Mouse (Mus musculus) midbrain, embryonic 10.5 days (tissue): ENCODE measurements around the gene Irgm1. TPM values are rescaled to one million over a fixed set of nuclear protein-coding genes. Genes with fewer than 3 reads are reported as not detected.
"Not testable (repeated sequence)": the region's sequence is repeated elsewhere in the genome, so short reads cannot be mapped to it uniquely, and the experiment has no call there.

Experiments used
- DNase-seq: peaks from one replicate; pipeline ENCODE4 v3.0.0-alpha.2; 2017; ENCODE audit warnings: low spot score
- H3K27ac ChIP-seq: fragments of 300-500 bp; sonication (generic); replicated peaks from 2 replicates; pipeline ENCODE4 v1.5.1; 2016; ENCODE audit warnings: mild to moderate bottlenecking
- H3K27me3 ChIP-seq: fragments of 300-500 bp; sonication (generic); 2 replicates; pipeline ENCODE4 v1.6.1; 2016; ENCODE audit warnings: low read depth, mild to moderate bottlenecking; ENCODE audit not compliant: poor library complexity, severe bottlenecking
- H3K36me3 ChIP-seq: fragments of 300-500 bp; sonication (generic); 2 replicates; pipeline ENCODE4 v1.6.1; 2016; ENCODE audit warnings: mild to moderate bottlenecking, moderate library complexity
- H3K4me1 ChIP-seq: fragments of 300-500 bp; sonication (generic); 2 replicates; pipeline ENCODE4 v1.6.1; 2016
- H3K4me3 ChIP-seq: fragments of 300-500 bp; sonication (generic); 2 replicates; pipeline ENCODE4 v1.5.1; 2016; ENCODE audit warnings: mild to moderate bottlenecking, moderate library complexity
- H3K9me3 ChIP-seq: fragments of 300-500 bp; sonication (generic); replicated peaks from 2 replicates; pipeline ENCODE4 v1.6.1; 2016; ENCODE audit warnings: mild to moderate bottlenecking
- WGBS: fragments of 180-500 bp; shearing (Covaris S2); methylation state at CpG from one replicate; pipeline ENCODE4 v1.1.7; 2016; 5-methylcytosine and 5-hydroxymethylcytosine counted together
- polyA plus RNA-seq: library from polyadenylated mRNA; unstranded; fragments of >200 nt; fragmentation: Nextera tagmentation; extraction: Ambion mirVana; gene quantifications from 2 replicates; pipeline ENCODE4 v1.2.1, GENCODE M21; 2016

Gene Irgm1
- polyA plus RNA-seq = 1.2 and 1.6 TPM in 2 replicates

GRCm38 (mm10) chr11:48871201-48871772 lies at the start of gene Irgm1:
Gene Irgm1 (minus strand): TSS chr11:48871683.
- Histone ChIP-seq H3K27me3 (peaks cover 30% of the 10 kb centered on the region), H3K36me3 (no peaks in the 10 kb centered on the region), H3K4me3 (peak within 1 kb of the TSS; percentile 54), H3K4me1 (peaks cover 18% of the 10 kb centered on the region), H3K9me3 (no peaks in the 10 kb centered on the region), H3K27ac (peak within 1 kb of the TSS; percentile 70)
- 3% methylated on average over 19 of the region's 19 CpGs for WGBS
- peak; percentile 48 for DNase-seq

GRCm38 (mm10) chr11:48918380-48918779 lies 46.9 kb upstream of the Irgm1 start:
- no peaks in the 10 kb centered on the region for H3K27me3 ChIP-seq
- no peaks in the 10 kb centered on the region for H3K9me3 ChIP-seq
- H3K4me1 ChIP-seq = no peaks in the 10 kb centered on the region
- H3K36me3 ChIP-seq = no peaks in the 10 kb centered on the region
- DNase-seq = no peak
- 90% methylated on average over 3 of the region's 3 CpGs for WGBS
- H3K27ac ChIP-seq = no peak overlapping the region
- H3K4me3 ChIP-seq = no peak overlapping the region

- no peak for DNase-seq
- Histone ChIP-seq H3K4me3 (no peak overlapping the region), H3K4me1 (no peaks in the 10 kb centered on the region), H3K27me3 (no peaks in the 10 kb centered on the region), H3K36me3 (no peaks in the 10 kb centered on the region), H3K9me3 (no peaks in the 10 kb centered on the region), H3K27ac (no peak overlapping the region)
- 100% methylated on average over 1 of the region's 1 CpGs for WGBS
Observed at GRCm38 (mm10) chr11:48913611-48914010, 42.1 kb upstream of the Irgm1 start.

- Histone ChIP-seq H3K27me3 (no peaks in the 10 kb centered on the region), H3K9me3 (no peaks in the 10 kb centered on the region), H3K4me1 (no peaks in the 10 kb centered on the region), H3K27ac (no peak overlapping the region), H3K36me3 (no peaks in the 10 kb centered on the region), H3K4me3 (no peak overlapping the region)
- WGBS = 68% methylated on average over 1 of the region's 1 CpGs
- no peak for DNase-seq
Observed at GRCm38 (mm10) chr11:48908459-48908858, 37.0 kb upstream of the Irgm1 start.

GRCm38 (mm10) chr11:48902021-48902420 lies 30.5 kb upstream of the Irgm1 start, which contains the start of gene Gm5431:
Gene Gm5431 (minus strand): TSS chr11:48902214.
- no peak for DNase-seq
- Histone ChIP-seq H3K4me1 (no peaks in the 10 kb centered on the region), H3K36me3 (no peaks in the 10 kb centered on the region), H3K4me3 (no peak within 1 kb of the TSS), H3K27me3 (no peaks in the 10 kb centered on the region), H3K9me3 (no peaks in the 10 kb centered on the region), H3K27ac (no peak within 1 kb of the TSS)
- WGBS = 75% methylated on average over 2 of the region's 2 CpGs

- not testable (repeated sequence) for H3K9me3 ChIP-seq, H3K4me3 ChIP-seq, H3K27me3 ChIP-seq, H3K36me3 ChIP-seq, H3K27ac ChIP-seq, H3K4me1 ChIP-seq, DNase-seq
- WGBS = 97% methylated on average over 1 of the region's 1 CpGs
Observed at GRCm38 (mm10) chr11:48901567-48901930, 30.1 kb upstream of the Irgm1 start.

GRCm38 (mm10) chr11:48900654-48901566 lies 29.4 kb upstream of the Irgm1 start:
- not testable (repeated sequence) for H3K4me1 ChIP-seq, H3K27me3 ChIP-seq, H3K36me3 ChIP-seq, H3K4me3 ChIP-seq, H3K27ac ChIP-seq, DNase-seq, H3K9me3 ChIP-seq
- 84% methylated on average over 6 of the region's 6 CpGs for WGBS

GRCm38 (mm10) chr11:48898812-48899431 lies 27.4 kb upstream of the Irgm1 start:
- no peaks in the 10 kb centered on the region for H3K4me1 ChIP-seq
- H3K36me3 ChIP-seq = no peaks in the 10 kb centered on the region
- no peaks in the 10 kb centered on the region for H3K27me3 ChIP-seq
- no peak overlapping the region for H3K4me3 ChIP-seq
- no peaks in the 10 kb centered on the region for H3K9me3 ChIP-seq
- no peak overlapping the region for H3K27ac ChIP-seq
- 85% methylated on average over 2 of the region's 2 CpGs for WGBS
- DNase-seq = no peak

- Histone ChIP-seq H3K9me3 (no peaks in the 10 kb centered on the region), H3K36me3 (no peaks in the 10 kb centered on the region), H3K4me3 (no peak overlapping the region), H3K4me1 (peaks cover 7% of the 10 kb centered on the region), H3K27ac (no peak overlapping the region), H3K27me3 (peaks cover 21% of the 10 kb centered on the region)
- DNase-seq = no peak
- WGBS = 87% methylated on average over 1 of the region's 1 CpGs
Observed at GRCm38 (mm10) chr11:48876680-48877079, 5.2 kb upstream of the Irgm1 start.

- H3K27me3 ChIP-seq = peaks cover 25% of the 10 kb centered on the region
- DNase-seq, H3K27ac ChIP-seq, H3K9me3 ChIP-seq, H3K4me3 ChIP-seq, H3K36me3 ChIP-seq: not testable (repeated sequence)
- WGBS = 67% methylated on average over 1 of the region's 1 CpGs
- peaks cover 18% of the 10 kb centered on the region for H3K4me1 ChIP-seq
Observed at GRCm38 (mm10) chr11:48875343-48875837, 3.9 kb upstream of the Irgm1 start.

GRCm38 (mm10) chr11:48874465-48874864 lies 3.0 kb upstream of the Irgm1 start:
- Histone ChIP-seq H3K36me3 (no peaks in the 10 kb centered on the region), H3K27me3 (peaks cover 30% of the 10 kb centered on the region), H3K4me1 (peaks cover 18% of the 10 kb centered on the region), H3K27ac (no peak overlapping the region), H3K4me3 (no peak overlapping the region), H3K9me3 (no peaks in the 10 kb centered on the region)
- DNase-seq = peak; percentile 42
- WGBS = 4% methylated on average over 4 of the region's 4 CpGs

GRCm38 (mm10) chr11:48873591-48874290 lies 2.3 kb upstream of the Irgm1 start:
- H3K27ac ChIP-seq = no peak overlapping the region
- no peaks in the 10 kb centered on the region for H3K9me3 ChIP-seq
- no peaks in the 10 kb centered on the region for H3K36me3 ChIP-seq
- peaks cover 30% of the 10 kb centered on the region for H3K27me3 ChIP-seq
- no peak overlapping the region for H3K4me3 ChIP-seq
- no peak for DNase-seq
- H3K4me1 ChIP-seq = peaks cover 18% of the 10 kb centered on the region
- 71% methylated on average over 10 of the region's 10 CpGs for WGBS
